Mouse (Mus musculus): ENCODE results near the gene Tmem183a. TPM values are rescaled to one million over a fixed set of nuclear protein-coding genes. Genes with fewer than 3 reads are reported as not detected.

Gene Tmem183a
- polyA plus RNA-seq, 1 experiment from 2014 or later: 60.6 TPM

DNA sequence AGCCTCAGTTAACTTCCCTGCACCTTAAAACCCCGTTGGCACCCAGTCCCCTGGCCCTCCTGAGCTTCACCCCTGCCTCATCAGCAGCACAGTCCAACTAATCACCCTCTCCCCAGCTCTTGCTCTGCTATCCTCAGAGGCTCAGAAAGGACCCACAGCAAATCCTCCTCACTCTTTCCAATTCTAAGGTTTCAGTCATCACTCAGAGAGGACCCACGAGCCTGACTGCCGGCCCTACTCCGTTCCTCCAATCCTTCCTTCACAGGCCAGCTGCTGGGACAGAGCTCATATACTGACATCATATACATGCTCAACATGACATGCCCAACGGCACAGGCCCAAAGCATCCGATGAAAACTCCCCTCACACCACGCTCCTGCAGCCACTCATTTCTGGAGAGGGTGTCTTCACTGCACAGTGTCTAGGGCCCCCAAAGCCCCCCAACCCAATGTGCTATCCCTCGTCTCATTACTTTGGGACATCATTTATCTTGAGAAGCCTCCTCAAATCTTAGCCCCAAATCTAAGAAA is 18.9 kb downstream of the Tmem183a start:
- Histone ChIP-seq H3K4me1 (replicated peaks; ENCODE audit: control insufficient read depth, insufficient read depth, low read length) (no peaks in the 10 kb centered on the region), H3K9me3 (ENCODE audit: control insufficient read depth) (no peaks in the 10 kb centered on the region), H3K4me3 (ENCODE audit: low read depth, low read length) (no peak overlapping the region), H3K27me3 (replicated peaks; ENCODE audit: control insufficient read depth, insufficient read depth, low read length) (peaks cover 4% of the 10 kb centered on the region; the same call in 1 of the 2 replicates), H3K27ac (ENCODE audit: low read depth, low read length) (no peak overlapping the region), H3K36me3 (ENCODE audit: control insufficient read depth, insufficient read depth) (peaks cover 6% of the 10 kb centered on the region), H3K4me2 (replicated peaks; ENCODE audit: low read depth) (no peak overlapping the region), H3K9ac (ENCODE audit: low read depth, low read length) (no peak overlapping the region)
- no peak for ATAC-seq
- WGBS: 78% methylated on average over 8 of the region's 8 CpGs
- no peak for TF ChIP-seq CTCF (IDR thresholded peaks at IDR 0.05; ENCODE audit: low read depth)

DNA sequence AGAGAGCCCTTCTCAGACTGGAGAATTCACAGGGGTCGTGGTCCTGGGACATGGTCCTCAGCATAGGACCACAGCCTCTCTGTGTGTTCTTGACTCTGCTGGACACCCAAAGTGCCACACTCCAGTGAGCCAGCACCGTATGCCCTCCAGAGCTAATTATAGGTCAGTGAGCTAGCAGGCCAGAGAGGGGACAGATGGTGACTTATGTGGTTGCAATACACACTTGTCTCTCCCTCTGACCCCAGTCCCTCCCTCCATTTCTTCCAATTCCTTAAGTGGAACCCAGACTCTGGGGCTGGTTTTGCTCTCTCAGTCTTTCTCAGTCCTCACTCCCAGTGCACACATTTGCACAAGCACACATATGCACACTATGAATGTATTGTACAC is 19.5 kb downstream of the Tmem183a start:
- no peak overlapping the region for H3K4me2 ChIP-seq (replicated peaks; ENCODE audit: low read depth)
- WGBS: 62% methylated on average over 2 of the region's 2 CpGs

DNA sequence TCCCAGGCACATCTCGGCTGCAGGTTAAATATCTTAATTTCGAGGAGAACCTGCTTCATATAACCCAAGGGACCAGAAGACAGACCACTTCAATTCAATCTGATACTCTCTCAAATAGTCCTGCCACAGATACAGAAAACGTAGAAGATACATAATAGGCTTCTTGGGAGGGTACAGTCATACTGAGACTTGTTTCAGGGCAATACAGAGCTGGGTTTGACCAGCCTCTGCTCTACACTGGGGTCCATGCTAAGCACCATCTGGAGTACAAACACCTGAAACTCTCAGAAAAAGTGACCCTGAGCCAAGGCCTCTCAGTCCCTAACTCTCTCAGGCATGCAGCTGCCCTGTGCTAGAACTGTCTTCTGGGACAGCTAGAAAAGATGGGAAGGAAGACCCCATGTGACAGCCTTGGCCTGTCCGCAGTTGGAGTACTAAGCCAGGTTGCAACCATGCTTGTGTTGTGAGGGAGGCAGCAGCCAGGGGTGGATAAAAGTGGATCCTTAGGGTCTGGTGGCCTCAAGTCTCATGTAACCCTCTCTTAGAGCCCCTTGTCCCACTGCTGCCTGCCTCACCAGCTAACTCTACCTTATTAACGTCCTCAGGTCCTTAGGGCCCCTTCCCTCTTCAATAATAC is 20.0 kb downstream of the Tmem183a start:
- 69% methylated on average over 5 of the region's 5 CpGs for WGBS
- H3K4me2 ChIP-seq (replicated peaks; ENCODE audit: low read depth): no peak overlapping the region
- no peak overlapping the region for H3K4me3 ChIP-seq (ENCODE audit: low read depth, low read length)
- H3K27me3 ChIP-seq (replicated peaks; ENCODE audit: control insufficient read depth, insufficient read depth, low read length): peaks cover 4% of the 10 kb centered on the region; the same call in 1 of the 2 replicates
- H3K27ac ChIP-seq (ENCODE audit: low read depth, low read length): no peak overlapping the region
- no peaks in the 10 kb centered on the region for H3K36me3 ChIP-seq (ENCODE audit: control insufficient read depth, insufficient read depth)
- H3K9me3 ChIP-seq (ENCODE audit: control insufficient read depth): no peaks in the 10 kb centered on the region
- no peak for TF ChIP-seq CTCF (IDR thresholded peaks at IDR 0.05; ENCODE audit: low read depth)
- no peaks in the 10 kb centered on the region for H3K4me1 ChIP-seq (replicated peaks; ENCODE audit: control insufficient read depth, insufficient read depth, low read length)
- ATAC-seq: no peak
- no peak overlapping the region for H3K9ac ChIP-seq (ENCODE audit: low read depth, low read length)

More for the DNA sequence above, 19.5 kb downstream of the Tmem183a start:
- Histone ChIP-seq H3K4me3 (ENCODE audit: low read depth, low read length) (no peak overlapping the region), H3K9ac (ENCODE audit: low read depth, low read length) (no peak overlapping the region), H3K9me3 (ENCODE audit: control insufficient read depth) (no peaks in the 10 kb centered on the region), H3K4me1 (replicated peaks; ENCODE audit: control insufficient read depth, insufficient read depth, low read length) (no peaks in the 10 kb centered on the region), H3K27ac (ENCODE audit: low read depth, low read length) (no peak overlapping the region), H3K27me3 (replicated peaks; ENCODE audit: control insufficient read depth, insufficient read depth, low read length) (peaks cover 4% of the 10 kb centered on the region; the same call in 1 of the 2 replicates), H3K36me3 (ENCODE audit: control insufficient read depth, insufficient read depth) (peaks cover 3% of the 10 kb centered on the region; the same call in 1 of the 2 replicates)
- ATAC-seq: no peak
- no peak for TF ChIP-seq CTCF (IDR thresholded peaks at IDR 0.05; ENCODE audit: low read depth)

DNA sequence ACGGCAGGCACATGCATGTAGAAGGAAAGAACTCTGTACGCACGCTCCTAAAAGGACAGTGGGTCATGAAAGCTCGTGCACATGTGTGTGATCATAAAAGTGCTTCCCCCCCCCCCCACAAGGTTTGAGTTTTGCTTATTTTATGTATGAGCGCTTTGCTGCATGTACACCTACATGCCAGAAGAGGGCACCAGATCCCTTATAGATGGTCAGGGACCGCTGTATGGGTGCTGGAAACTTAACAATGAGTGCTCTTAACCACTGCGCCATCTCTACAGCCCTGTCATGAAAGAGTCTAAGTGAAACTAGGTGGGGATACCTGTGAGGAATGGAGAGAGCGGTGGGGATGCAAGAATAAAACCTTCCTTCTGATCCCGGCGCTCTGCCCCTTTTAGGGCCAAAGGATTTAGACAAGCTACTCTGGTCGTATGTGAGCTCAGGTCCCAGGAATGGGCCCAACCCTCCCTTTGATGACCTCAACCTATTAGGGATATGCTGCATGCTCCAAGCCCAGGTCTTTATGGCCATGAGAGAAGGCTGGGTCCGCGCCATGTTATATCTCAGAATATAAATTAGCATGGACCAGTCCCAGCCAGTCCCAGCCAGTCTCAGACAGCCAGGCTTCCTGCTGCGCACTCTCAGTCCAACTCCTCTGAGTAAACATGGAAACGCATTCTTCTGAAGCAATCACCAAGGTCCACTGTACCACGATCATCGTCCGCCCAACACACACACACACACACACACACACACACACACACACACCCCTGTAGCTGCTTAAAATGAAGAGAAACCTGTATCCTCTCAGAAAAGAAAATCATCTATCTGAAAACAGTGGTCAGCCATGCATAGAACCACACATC is 21.8 kb downstream of the Tmem183a start:
- Histone ChIP-seq H3K9me3 (ENCODE audit: control insufficient read depth) (no peaks in the 10 kb centered on the region), H3K27me3 (replicated peaks; ENCODE audit: control insufficient read depth, insufficient read depth, low read length) (peaks cover 4% of the 10 kb centered on the region; the same call in 1 of the 2 replicates), H3K4me2 (replicated peaks; ENCODE audit: low read depth) (no peak overlapping the region), H3K4me3 (ENCODE audit: low read depth, low read length) (no peak overlapping the region), H3K27ac (ENCODE audit: low read depth, low read length) (no peak overlapping the region), H3K36me3 (ENCODE audit: control insufficient read depth, insufficient read depth) (no peaks in the 10 kb centered on the region), H3K9ac (ENCODE audit: low read depth, low read length) (no peak overlapping the region), H3K4me1 (replicated peaks; ENCODE audit: control insufficient read depth, insufficient read depth, low read length) (no peaks in the 10 kb centered on the region)
- ATAC-seq: no peak
- peak; percentile 35 for TF ChIP-seq CTCF (IDR thresholded peaks at IDR 0.05; ENCODE audit: low read depth)
- 91% methylated on average over 18 of the region's 18 CpGs for WGBS

GRCm38 (mm10) chr1:134339162-134339561 is 22.6 kb downstream of the Tmem183a start:
- peaks cover 1% of the 10 kb centered on the region; the same call in 1 of the 2 replicates for H3K27me3 ChIP-seq (replicated peaks; ENCODE audit: control insufficient read depth, insufficient read depth, low read length)
- 86% methylated on average over 7 of the region's 7 CpGs for WGBS
- H3K9me3 ChIP-seq (ENCODE audit: control insufficient read depth): no peaks in the 10 kb centered on the region
- ATAC-seq: no peak
- no peak overlapping the region for H3K4me3 ChIP-seq (ENCODE audit: low read depth, low read length)
- no peak overlapping the region for H3K4me2 ChIP-seq (replicated peaks; ENCODE audit: low read depth)
- H3K9ac ChIP-seq (ENCODE audit: low read depth, low read length): no peak overlapping the region
- no peak overlapping the region for H3K27ac ChIP-seq (ENCODE audit: low read depth, low read length)
- H3K36me3 ChIP-seq (ENCODE audit: control insufficient read depth, insufficient read depth): no peaks in the 10 kb centered on the region
- no peak for TF ChIP-seq CTCF (IDR thresholded peaks at IDR 0.05; ENCODE audit: low read depth)
- H3K4me1 ChIP-seq (replicated peaks; ENCODE audit: control insufficient read depth, insufficient read depth, low read length): no peaks in the 10 kb centered on the region

Measured in intestine, postnatal 0 days (tissue).